Mouse (Mus musculus): ENCODE results near the gene Rpn1. TPM values are rescaled to one million over a fixed set of nuclear protein-coding genes. Genes with fewer than 3 reads are reported as not detected.

Gene Rpn1
- total and polyA plus RNA-seq, 3 experiments = 67.7 to 114 (median 107) TPM

GRCm38 (mm10) chr6:88151335-88151734 is 67.1 kb downstream of the Rpn1 start:
- peaks cover 11% of the 10 kb centered on the region for H3K4me1 ChIP-seq (ENCODE audit: control insufficient read depth, insufficient read depth, low read length)
- intact Hi-C loops (cut with DNase I) = loop anchor here (5.0 kb wide), 1 partner anchor 36 kb away; no protein-coding TSS in a partner anchor

GRCm38 (mm10) chr6:88152127-88152705 is 67.9 kb downstream of the Rpn1 start:
- no peak for TF ChIP-seq CTCF (IDR thresholded peaks at IDR 0.05)
- TF ChIP-seq POLR2A (IDR thresholded peaks at IDR 0.05; ENCODE audit: insufficient read depth, low read depth, low read length) = peak; percentile 52; the same call in 1 of the 2 replicates
- peak; percentile 51; the same call in 1 of the 2 replicates for TF ChIP-seq EP300 (IDR thresholded peaks at IDR 0.05; ENCODE audit: insufficient read depth, low read depth, low read length)
- H3K9ac ChIP-seq (ENCODE audit: low read depth, low read length) = no peak overlapping the region
- WGBS = 39% methylated on average over 14 of the region's 14 CpGs

More at GRCm38 (mm10) chr6:88151335-88151734, 67.1 kb downstream of the Rpn1 start:
- H3K36me3 ChIP-seq (ENCODE audit: control insufficient read depth, insufficient read depth, low read length) = no peaks in the 10 kb centered on the region
- peak; percentile 49 for TF ChIP-seq CTCF (IDR thresholded peaks at IDR 0.05)
- no peak for TF ChIP-seq EP300 (IDR thresholded peaks at IDR 0.05; ENCODE audit: insufficient read depth, low read depth, low read length)
- TF ChIP-seq POLR2A (IDR thresholded peaks at IDR 0.05; ENCODE audit: insufficient read depth, low read depth, low read length) = no peak
- H3K27me3 ChIP-seq (ENCODE audit: control insufficient read depth, insufficient read depth, low read length) = no peaks in the 10 kb centered on the region
- no peak overlapping the region for H3K4me3 ChIP-seq
- no peaks in the 10 kb centered on the region for H3K79me2 ChIP-seq (replicated peaks; ENCODE audit: control insufficient read depth, insufficient read depth, low read length)
- H3K9ac ChIP-seq (ENCODE audit: low read depth, low read length) = no peak overlapping the region
- DNase-seq = no peak
- WGBS = 67% methylated on average over 4 of the region's 4 CpGs
- H3K27ac ChIP-seq = no peak overlapping the region

GRCm38 (mm10) chr6:88152979-88153378 is 68.7 kb downstream of the Rpn1 start:
- TF ChIP-seq POLR2A (IDR thresholded peaks at IDR 0.05; ENCODE audit: insufficient read depth, low read depth, low read length) (no peak), EP300 (IDR thresholded peaks at IDR 0.05; ENCODE audit: insufficient read depth, low read depth, low read length) (no peak), CTCF (IDR thresholded peaks at IDR 0.05) (no peak)
- WGBS = 50% methylated on average over 6 of the region's 6 CpGs
- DNase-seq = no peak
- no peaks in the 10 kb centered on the region for H3K36me3 ChIP-seq (ENCODE audit: control insufficient read depth, insufficient read depth, low read length)
- H3K9ac ChIP-seq (ENCODE audit: low read depth, low read length) = no peak overlapping the region
- intact Hi-C loops (cut with DNase I) = loop anchor here (1.0 to 5.0 kb wide), 2 partner anchors 17 to 34 kb away; no protein-coding TSS in a partner anchor
- H3K27ac ChIP-seq = no peak overlapping the region; the same call in 1 of the 2 replicates
- H3K27me3 ChIP-seq (ENCODE audit: control insufficient read depth, insufficient read depth, low read length) = no peaks in the 10 kb centered on the region
- no peaks in the 10 kb centered on the region for H3K79me2 ChIP-seq (replicated peaks; ENCODE audit: control insufficient read depth, insufficient read depth, low read length)
- H3K4me3 ChIP-seq = no peak overlapping the region
- no peaks in the 10 kb centered on the region; the same call in 1 of the 2 replicates for H3K4me1 ChIP-seq (ENCODE audit: control insufficient read depth, insufficient read depth, low read length)

More at GRCm38 (mm10) chr6:88152127-88152705, 67.9 kb downstream of the Rpn1 start:
- Histone ChIP-seq H3K27ac (peak overlapping the region; percentile 66), H3K4me3 (peak overlapping the region; percentile 21; the same call in 1 of the 2 replicates), H3K4me1 (ENCODE audit: control insufficient read depth, insufficient read depth, low read length) (peaks cover 4% of the 10 kb centered on the region), H3K27me3 (ENCODE audit: control insufficient read depth, insufficient read depth, low read length) (no peaks in the 10 kb centered on the region), H3K79me2 (replicated peaks; ENCODE audit: control insufficient read depth, insufficient read depth, low read length) (no peaks in the 10 kb centered on the region), H3K36me3 (ENCODE audit: control insufficient read depth, insufficient read depth, low read length) (no peaks in the 10 kb centered on the region)
- peak; percentile 73 to 76 for DNase-seq
- intact Hi-C loops (cut with DNase I) = loop anchor here (1.0 to 5.0 kb wide), 2 partner anchors 16 to 35 kb away; no protein-coding TSS in a partner anchor

Small RNA genes lying within 50 kb of the gene (microRNA-seq; reads per million reads assigned to microRNA genes)
- gene Mir6376 = 0 reads per million in 2 experiments

Other genes with a start within 250 kb of the Rpn1 start
- 1 to 10 TPM in 1 of 2 experiments, under 1 TPM in 1; 0.23 to 1.4 TPM for gene Gm45140, start 248.7 kb upstream of the Rpn1 start, total RNA-seq (2021)
- 0.16 and 0.79 TPM in 2 replicates for gene Gm45140, start 248.7 kb upstream of the Rpn1 start, polyA plus RNA-seq (2012; rRNA removed)
- gene Isy1, start 245.7 kb upstream of the Rpn1 start, total RNA-seq (2021) = 10 to 100 TPM; 22.3 to 22.8 TPM
- gene Isy1, start 245.7 kb upstream of the Rpn1 start, polyA plus RNA-seq (2012; rRNA removed) = 7.3 and 15.1 TPM in 2 replicates
- 100 to 1,000 TPM; 303 to 355 TPM for gene Cnbp, start 233.4 kb upstream of the Rpn1 start, total RNA-seq (2021)
- 201 and 451 TPM in 2 replicates for gene Cnbp, start 233.4 kb upstream of the Rpn1 start, polyA plus RNA-seq (2012; rRNA removed)
- 10 to 100 TPM; 40.3 to 41.0 TPM for gene Copg1, start 196.7 kb upstream of the Rpn1 start, total RNA-seq (2021)
- gene Copg1, start 196.7 kb upstream of the Rpn1 start, polyA plus RNA-seq (2012; rRNA removed) = 29.5 and 35.9 TPM in 2 replicates
- 1 to 10 TPM; 8.3 to 9.1 TPM for gene Hmces, start 170.5 kb upstream of the Rpn1 start, total RNA-seq (2021)
- gene Hmces, start 170.5 kb upstream of the Rpn1 start, polyA plus RNA-seq (2012; rRNA removed) = 8.2 and 9.4 TPM in 2 replicates
- 1 to 10 TPM; 1.5 to 1.7 TPM for gene H1fx, start 102.8 kb upstream of the Rpn1 start, total RNA-seq (2021)
- gene H1fx, start 102.8 kb upstream of the Rpn1 start, polyA plus RNA-seq (2012; rRNA removed) = 0.82 and 1.4 TPM in 2 replicates
- gene Rab7, start 39.2 kb upstream of the Rpn1 start, total RNA-seq (2021) = 100 to 1,000 TPM; 271 to 299 TPM
- 212 and 344 TPM in 2 replicates for gene Rab7, start 39.2 kb upstream of the Rpn1 start, polyA plus RNA-seq (2012; rRNA removed)
- 10 to 100 TPM; 17.8 to 19.6 TPM for gene Gata2, start 109.4 kb downstream of the Rpn1 start, total RNA-seq (2021)
- gene Gata2, start 109.4 kb downstream of the Rpn1 start, polyA plus RNA-seq (2012; rRNA removed) = 14.3 and 18.7 TPM in 2 replicates
- not detected for gene Dnajb8, start 137.8 kb downstream of the Rpn1 start, total RNA-seq (2021)
- gene Dnajb8, start 137.8 kb downstream of the Rpn1 start, polyA plus RNA-seq (2012; rRNA removed) = 0.29 TPM in 1 of 2 replicates, not detected in the other

Measured in heart, adult 2 months (tissue).